Mouse (Mus musculus): ENCODE data around the gene Adh4.

DNA sequence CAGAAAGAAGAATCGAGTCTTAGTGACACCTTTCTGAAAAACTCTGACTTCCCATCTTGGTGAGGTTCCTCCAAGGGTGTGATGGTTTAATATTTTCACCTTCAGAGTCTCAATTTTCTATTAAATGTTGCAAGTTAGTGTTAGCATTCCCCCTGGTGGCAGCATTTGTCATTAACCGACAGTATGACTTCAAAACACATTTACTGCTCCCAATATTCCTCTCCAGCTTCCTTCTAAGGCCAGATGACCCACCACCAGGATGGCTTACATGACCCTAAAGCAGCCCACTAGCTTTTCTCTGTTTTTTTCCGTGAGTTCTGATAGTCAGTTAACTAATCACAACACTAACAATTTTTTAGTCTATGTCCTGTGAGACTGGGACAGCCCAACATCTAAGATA, 9.9 kb upstream of the Adh4 start:
- no peak for TF ChIP-seq CTCF (IDR thresholded peaks at IDR 0.05; ENCODE audit: borderline replicate concordance, insufficient read depth, low read length)
- no peak for TF ChIP-seq POLR2A (IDR thresholded peaks at IDR 0.05; ENCODE audit: low read depth, low read length)
